Mouse (Mus musculus) liver, adult 2 months (tissue): ENCODE measurements around the gene Ppfia3.

ENCODE experiments used
- CTCF ChIP-seq: fragments of 200-500 bp; IDR thresholded peaks from 2 replicates; pipeline ENCODE4 v1.5.1; 2011; ENCODE audit warnings: low read depth, low read length, control low read depth
- POLR2A ChIP-seq: fragments of 200-500 bp; IDR thresholded peaks from 2 replicates; pipeline ENCODE4 v1.6.1; 2011; ENCODE audit warnings: low read length, control low read depth; ENCODE audit not compliant: insufficient read depth; ENCODE audit errors: extremely low read depth

- TF ChIP-seq CTCF (no peak), POLR2A (no peak)
Measured at GRCm38 (mm10) chr7:45376057-45376456, 9.2 kb upstream of the Ppfia3 start.
